Mouse (Mus musculus) bone marrow, adult 2 months (tissue): ENCODE measurements at regions not wholly inside any gene's neighbourhood (a gene's known extent, or its start where the extent isn't known, plus 50 kb on each side); places are given as distances from the start of the nearest gene placed in this dataset.

ENCODE experiments used
- CTCF ChIP-seq: fragments of 200-500 bp; IDR thresholded peaks from 2 replicates; pipeline ENCODE4 v1.5.1; 2011; ENCODE audit warnings: low read length, control low read depth; ENCODE audit not compliant: control insufficient read depth, insufficient read depth
- POLR2A ChIP-seq: fragments of 200-500 bp; IDR thresholded peaks from 2 replicates; pipeline ENCODE4 v1.6.1; 2011; ENCODE audit warnings: low read depth, mild to moderate bottlenecking, control low read depth, low read length, borderline replicate concordance; ENCODE audit not compliant: control insufficient read depth

DNA sequence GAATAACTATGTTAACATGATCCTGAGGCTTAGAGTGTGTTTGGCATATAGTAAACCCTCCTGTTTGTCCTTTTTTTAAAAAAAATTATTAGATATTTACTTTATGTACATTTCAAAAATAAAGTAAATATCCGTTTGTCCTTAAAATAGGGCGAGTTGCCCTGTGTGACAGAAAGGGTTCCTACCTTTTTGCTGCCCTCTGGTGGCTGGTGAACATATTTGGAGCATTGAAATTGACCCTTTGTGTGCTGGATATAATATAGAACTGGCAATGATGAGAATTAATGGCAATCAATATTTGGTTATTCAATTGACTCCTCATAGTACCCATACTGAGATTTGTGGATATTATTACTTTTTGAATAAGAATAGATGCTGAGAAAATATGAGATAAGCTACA, 723.8 kb upstream of the 2610301B20Rik start:
- TF ChIP-seq POLR2A (no peak), CTCF (no peak)
